Mouse (Mus musculus) MEL (cell line): ENCODE results near the gene Kctd2. TPM values are rescaled to one million over a fixed set of nuclear protein-coding genes. Genes with fewer than 3 reads are reported as not detected.

Experiments
- DNase-seq: peaks from one replicate; pipeline ENCODE4 v3.0.0; 2011; ENCODE audit warnings: low read depth, low spot score
- H3K27ac ChIP-seq: 2 replicates; pipeline ENCODE4 v1.5.1; 2012; ENCODE audit warnings: low read depth, mild to moderate bottlenecking, control low read depth, low read length, moderate library complexity; ENCODE audit not compliant: control insufficient read depth
- H3K27me3 ChIP-seq, 2 experiments: fragments of 150-350 bp in 1 of 2; sonication (generic) in 1 of 2; 2 replicates each; pipeline ENCODE4 v1.6.1; 2012; ENCODE audit warnings: low read length in 2 of 2, mild to moderate bottlenecking in 2 of 2, improper control_type of control experiment in 1 of 2, moderate library complexity in 1 of 2; ENCODE audit not compliant: insufficient read depth in 2 of 2, control insufficient read depth in 1 of 2
- H3K36me3 ChIP-seq, 2 experiments: 2 replicates each; pipeline ENCODE4 v1.6.1; 2012 to 2014; ENCODE audit warnings: low read length in 2 of 2, improper control_type of control experiment in 1 of 2, inconsistent platforms in 1 of 2, mild to moderate bottlenecking in 1 of 2; ENCODE audit not compliant: insufficient read depth in 2 of 2, control insufficient read depth in 1 of 2
- H3K4me1 ChIP-seq, 2 experiments: fragments of 150-350 bp in 1 of 2; sonication (generic) in 1 of 2; 2 replicates each; pipeline ENCODE4 v1.6.1; 2012; ENCODE audit warnings: low read length in 2 of 2, improper control_type of control experiment in 1 of 2, mild to moderate bottlenecking in 1 of 2; ENCODE audit not compliant: insufficient read depth in 2 of 2, control insufficient read depth in 1 of 2
- H3K4me3 ChIP-seq, 2 experiments: fragments of 150-350 bp in 1 of 2; sonication (generic) in 1 of 2; 2 replicates each; pipeline ENCODE4 v1.5.1; 2012; ENCODE audit warnings: low read depth in 2 of 2, low read length in 2 of 2, mild to moderate bottlenecking in 2 of 2, moderate library complexity in 2 of 2, control low read depth in 1 of 2, improper control_type of control experiment in 1 of 2; ENCODE audit not compliant: control insufficient read depth in 1 of 2, insufficient read depth in 1 of 2
- H3K79me2 ChIP-seq: 2 replicates; pipeline ENCODE4 v1.6.1; 2012; ENCODE audit warnings: mild to moderate bottlenecking, low read length, moderate library complexity; ENCODE audit not compliant: control insufficient read depth, poor library complexity, insufficient read depth
- H3K9ac ChIP-seq: 2 replicates; pipeline ENCODE4 v1.6.1; 2012; ENCODE audit warnings: low read depth, mild to moderate bottlenecking, control low read depth, low read length, moderate library complexity; ENCODE audit not compliant: control insufficient read depth, poor library complexity, severe bottlenecking
- H3K9me3 ChIP-seq: fragments of 150-350 bp; sonication (generic); replicated peaks from 2 replicates; pipeline ENCODE4 v1.6.1; 2012; ENCODE audit warnings: mild to moderate bottlenecking, low read length, improper control_type of control experiment, moderate library complexity; ENCODE audit not compliant: insufficient read depth
- BHLHE40 ChIP-seq: IDR thresholded peaks from 2 replicates; pipeline ENCODE4 v1.6.1; 2012; ENCODE audit warnings: low read depth, mild to moderate bottlenecking, inconsistent platforms, low read length, improper control_type of control experiment, borderline replicate concordance
- CHD2 ChIP-seq: IDR thresholded peaks from 2 replicates; pipeline ENCODE4 v1.6.1; 2011; ENCODE audit warnings: low read length, improper control_type of control experiment
- E2F4 ChIP-seq: IDR thresholded peaks from 2 replicates; pipeline ENCODE4 v1.6.1; 2011; ENCODE audit warnings: low read depth, low read length, improper control_type of control experiment, borderline replicate concordance
- JUND ChIP-seq: IDR thresholded peaks from 2 replicates; pipeline ENCODE4 v1.6.1; 2011; ENCODE audit warnings: low read depth, mild to moderate bottlenecking, improper control_type of control experiment, low read length
- MAFK ChIP-seq: IDR thresholded peaks from 2 replicates; pipeline ENCODE4 v1.6.1; 2011; ENCODE audit warnings: low read depth, mild to moderate bottlenecking, low read length, improper control_type of control experiment, borderline replicate concordance
- MAZ ChIP-seq: IDR thresholded peaks from 2 replicates; pipeline ENCODE4 v1.6.1; 2012; ENCODE audit warnings: low read depth, mild to moderate bottlenecking, inconsistent platforms, low read length, improper control_type of control experiment
- MXI1 ChIP-seq: IDR thresholded peaks from 2 replicates; pipeline ENCODE4 v1.6.1; 2011; ENCODE audit warnings: mild to moderate bottlenecking, low read depth, low read length, improper control_type of control experiment
- POLR2A ChIP-seq, 2 experiments: IDR thresholded peaks; 2 replicates each; pipeline ENCODE4 v1.6.1; 2011 to 2012; ENCODE audit warnings: low read length in 2 of 2, mild to moderate bottlenecking in 2 of 2, control low read depth in 1 of 2, improper control_type of control experiment in 1 of 2, low read depth in 1 of 2, moderate library complexity in 1 of 2; ENCODE audit not compliant: control insufficient read depth in 1 of 2, insufficient read depth in 1 of 2, poor library complexity in 1 of 2
- POLR2AphosphoS2 ChIP-seq: IDR thresholded peaks from 2 replicates; pipeline ENCODE4 v1.6.1; 2011; ENCODE audit warnings: low read length, improper control_type of control experiment
- POLR2AphosphoS5 ChIP-seq: IDR thresholded peaks from 2 replicates; pipeline ENCODE4 v1.6.1; 2012; ENCODE audit warnings: low read depth, borderline replicate concordance, mild to moderate bottlenecking, inconsistent platforms, low read length, moderate library complexity, mixed read lengths
- RCOR1 ChIP-seq: IDR thresholded peaks from 2 replicates; pipeline ENCODE4 v1.6.1; 2012; ENCODE audit warnings: low read depth, mild to moderate bottlenecking, inconsistent platforms, low read length, improper control_type of control experiment
- TBP ChIP-seq: IDR thresholded peaks from 2 replicates; pipeline ENCODE4 v1.8.0; 2011; ENCODE audit warnings: low read depth, low read length, improper control_type of control experiment
- TCF12 ChIP-seq: IDR thresholded peaks from 2 replicates; pipeline ENCODE4 v1.6.1; 2014; ENCODE audit warnings: low read depth, mild to moderate bottlenecking, inconsistent platforms, low read length, improper control_type of control experiment, moderate library complexity
- UBTF ChIP-seq: IDR thresholded peaks from 2 replicates; pipeline ENCODE4 v1.6.1; 2012; ENCODE audit warnings: low read depth, mild to moderate bottlenecking, inconsistent platforms, low read length, improper control_type of control experiment, moderate library complexity, borderline replicate concordance; ENCODE audit not compliant: insufficient read depth
- USF1 ChIP-seq: IDR thresholded peaks from 2 replicates; pipeline ENCODE4 v1.6.1; 2014; ENCODE audit warnings: low read depth, mild to moderate bottlenecking, inconsistent platforms, low read length, improper control_type of control experiment, moderate library complexity
- ZMIZ1 ChIP-seq: IDR thresholded peaks from 2 replicates; pipeline ENCODE4 v1.6.1; 2012; ENCODE audit warnings: low read depth, mild to moderate bottlenecking, inconsistent platforms, low read length, improper control_type of control experiment, moderate library complexity
- polyA plus RNA-seq, 2 experiments: library from polyadenylated mRNA; stranded (reverse) in 1 of 2; unstranded in 1 of 2; fragments of >175 nt in 1 of 2; fragments of >200 nt in 1 of 2; gene quantifications; 2 replicates each; pipeline versions ENCODE4 v1.2.1 to v1.2.4; 2012; ENCODE audit warnings: low replicate concordance in 2 of 2, low read depth in 1 of 2; ENCODE audit not compliant: insufficient read length in 2 of 2, insufficient read depth in 1 of 2, missing spikeins in 1 of 2
- total RNA-seq: library from RNA; depleted of rRNA; stranded (reverse); fragments of 300-350 nt; gene quantifications from 2 replicates; pipeline ENCODE4 v1.2.3, GENCODE M21; 2012

Kctd2 gene
- total and polyA plus RNA-seq, 3 experiments: 13.2 to 20.6 TPM; not detected in 1

DNA sequence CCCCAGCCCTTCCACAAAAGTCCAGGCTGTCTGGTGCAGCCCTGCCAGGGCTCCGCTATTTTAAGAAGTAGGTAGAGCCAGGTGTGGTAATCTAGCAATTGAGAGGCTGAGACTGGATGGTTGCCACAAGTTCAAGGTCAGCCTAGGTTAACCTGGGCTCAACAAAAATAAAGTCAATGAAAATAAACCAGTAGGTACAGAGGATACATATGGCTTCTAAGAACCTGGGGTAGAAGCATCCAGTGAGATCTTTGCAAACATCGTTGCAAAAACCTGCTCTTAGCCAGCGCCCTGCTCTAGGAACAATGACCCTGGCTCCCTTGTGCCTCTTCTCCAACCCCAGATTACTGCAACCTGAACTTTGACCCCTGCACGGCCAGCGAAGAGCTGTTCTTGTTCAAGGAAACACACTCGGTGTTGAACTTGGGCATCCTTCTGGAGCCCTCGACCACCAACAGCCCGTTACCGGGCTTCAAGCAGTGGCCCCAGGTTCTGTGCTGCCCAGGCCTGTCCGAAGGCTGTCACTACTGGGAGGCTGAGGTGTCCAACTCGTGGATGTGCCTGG is 27.5 kb downstream of the Kctd2 start:
- Histone ChIP-seq H3K4me1 (peaks cover 3 to 8% of the 10 kb centered on the region in 2 experiments), H3K4me3 (no peak overlapping the region), H3K9ac (no peak overlapping the region), H3K79me2 (no peaks in the 10 kb centered on the region)
- no peak for DNase-seq
- no peak for TF ChIP-seq UBTF
- TF ChIP-seq POLR2A (IDR thresholded peaks at IDR 0.05; ENCODE audit: control insufficient read depth in 1 of 2, insufficient read depth in 1 of 2, low read depth in 1 of 2, low read length in 2 of 2, poor library complexity in 1 of 2): no peak
- TF ChIP-seq POLR2AphosphoS2: no peak
- no peak for TF ChIP-seq E2F4
- no peak for TF ChIP-seq MAFK
- TF ChIP-seq JUND: no peak
- no peak for TF ChIP-seq RCOR1
- no peak for TF ChIP-seq USF1
- no peak for TF ChIP-seq POLR2AphosphoS5
- no peak for TF ChIP-seq TBP
- TF ChIP-seq, all 39 proteins: peak for 0
- H3K27ac ChIP-seq: no peak overlapping the region
- no peaks in the 10 kb centered on the region for H3K27me3 ChIP-seq
- H3K36me3 ChIP-seq: no peaks in the 10 kb centered on the region
- H3K9me3 ChIP-seq: no peaks in the 10 kb centered on the region

DNA sequence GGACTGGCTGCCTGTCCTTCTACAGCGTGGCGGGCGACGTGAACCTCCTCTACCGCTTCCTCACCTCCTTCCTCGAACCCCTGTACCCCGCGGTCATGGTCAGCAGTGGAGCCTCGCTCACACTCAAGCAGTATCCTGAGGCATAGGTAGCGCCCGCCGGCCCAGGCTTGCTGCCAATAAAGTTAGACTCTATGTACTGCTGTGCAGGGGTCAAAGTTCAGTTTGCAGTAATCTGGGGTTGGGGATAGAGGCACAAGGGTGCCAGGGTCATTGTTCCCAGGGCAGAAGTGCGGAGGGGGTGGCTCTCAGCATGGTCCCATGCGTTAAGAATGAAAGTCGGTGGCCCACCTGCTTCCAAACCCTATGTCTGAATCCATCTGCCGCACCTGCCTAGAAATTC is 28.1 kb downstream of the Kctd2 start:
- Histone ChIP-seq H3K9ac (no peak overlapping the region), H3K9me3 (no peaks in the 10 kb centered on the region), H3K36me3 (no peaks in the 10 kb centered on the region), H3K4me1 (peaks cover 3 to 11% of the 10 kb centered on the region in 2 experiments), H3K27me3 (no peaks in the 10 kb centered on the region), H3K79me2 (no peaks in the 10 kb centered on the region), H3K4me3 (no peak overlapping the region), H3K27ac (no peak overlapping the region)
- TF ChIP-seq ZMIZ1: no peak
- no peak for TF ChIP-seq CHD2
- no peak for TF ChIP-seq MAZ
- TF ChIP-seq TCF12: no peak
- TF ChIP-seq TBP: no peak
- no peak for TF ChIP-seq BHLHE40
- TF ChIP-seq POLR2AphosphoS5: no peak
- TF ChIP-seq USF1: no peak
- no peak for DNase-seq

DNA sequence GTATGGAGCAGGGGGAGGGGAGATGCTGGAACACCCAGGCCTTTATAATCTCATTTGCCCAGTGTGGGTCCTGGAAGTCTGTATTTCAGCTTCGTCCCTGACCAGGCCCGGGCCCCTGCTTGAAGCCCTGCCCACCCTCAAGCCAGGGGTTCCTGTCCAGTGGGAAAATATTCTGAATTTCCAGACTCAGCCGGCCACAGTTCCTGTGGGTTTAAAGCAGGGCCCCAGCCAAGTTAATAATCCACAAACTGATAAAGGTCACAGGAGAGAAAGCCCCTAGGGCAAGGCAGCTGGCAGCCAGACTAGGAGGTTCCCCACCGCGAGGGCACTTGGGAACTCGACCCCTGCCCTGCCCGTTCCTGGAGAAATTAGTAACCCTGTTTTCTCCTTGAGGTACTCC is 29.1 kb downstream of the Kctd2 start:
- Histone ChIP-seq H3K27me3 (no peaks in the 10 kb centered on the region), H3K79me2 (no peaks in the 10 kb centered on the region), H3K36me3 (no peaks in the 10 kb centered on the region), H3K9ac (no peak overlapping the region), H3K4me3 (no peak overlapping the region), H3K27ac (no peak overlapping the region), H3K4me1 (peaks cover 3 to 13% of the 10 kb centered on the region in 2 experiments), H3K9me3 (no peaks in the 10 kb centered on the region)
- TF ChIP-seq MXI1 (no peak), E2F4 (no peak)
- no peak for DNase-seq
